Mouse (Mus musculus) right cerebral cortex, adult 18-20 months (tissue): ENCODE results near the gene Tbc1d5.

ENCODE experiments used
- DNase-seq: peaks from one replicate; pipeline ENCODE4 v3.0.0; 2022; ENCODE audit warnings: mixed read lengths

The Tbc1d5 gene

DNA sequence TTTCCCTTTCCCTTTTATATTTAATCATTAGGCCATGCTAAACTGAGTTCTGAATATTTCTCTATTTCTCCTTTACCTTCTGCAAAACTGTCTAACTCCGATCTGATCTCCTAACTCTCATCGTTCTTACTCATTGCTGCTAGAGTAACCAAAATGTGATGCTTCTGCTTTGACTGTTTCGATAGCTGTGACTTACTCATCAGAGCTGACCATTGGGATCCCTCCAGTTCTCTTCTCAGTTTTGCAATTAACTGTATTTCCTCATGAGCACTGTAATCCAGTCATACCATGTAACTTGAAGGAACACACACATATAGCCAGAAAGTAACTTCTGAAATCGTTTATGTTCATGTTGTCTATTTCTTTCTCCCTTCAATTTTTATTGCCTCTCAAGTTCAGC, 306.6 kb downstream of the Tbc1d5 start:
- DNase-seq = no peak

- DNase-seq = no peak
These were observed 311.9 kb downstream of the Tbc1d5 start for GRCm38 (mm10) chr17:50867297-50867696.

- no peak for DNase-seq
These were observed 314.4 kb downstream of the Tbc1d5 start for GRCm38 (mm10) chr17:50864781-50865180.

DNA sequence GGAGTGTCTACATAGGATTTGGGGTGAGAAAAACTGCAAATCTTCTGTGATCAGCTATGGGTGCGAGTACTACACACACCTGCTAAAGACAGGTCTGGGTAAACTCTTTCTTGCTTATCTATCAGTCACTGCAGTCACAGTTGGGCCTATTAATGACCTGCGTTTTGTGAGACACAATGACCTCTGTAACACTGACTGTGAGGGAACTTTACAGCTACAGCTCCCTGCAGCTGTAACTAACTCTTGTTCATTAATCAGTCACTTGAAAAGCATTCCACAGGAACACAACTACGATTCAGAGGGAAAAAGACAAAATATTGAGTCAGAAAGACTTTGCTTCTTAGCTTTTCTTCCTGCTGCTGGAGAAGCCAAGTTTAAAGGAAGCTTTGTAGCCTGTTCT, 325.9 kb downstream of the Tbc1d5 start:
- DNase-seq = no peak

GRCm38 (mm10) chr17:50851382-50851781, 327.8 kb downstream of the Tbc1d5 start:
- no peak for DNase-seq

DNA sequence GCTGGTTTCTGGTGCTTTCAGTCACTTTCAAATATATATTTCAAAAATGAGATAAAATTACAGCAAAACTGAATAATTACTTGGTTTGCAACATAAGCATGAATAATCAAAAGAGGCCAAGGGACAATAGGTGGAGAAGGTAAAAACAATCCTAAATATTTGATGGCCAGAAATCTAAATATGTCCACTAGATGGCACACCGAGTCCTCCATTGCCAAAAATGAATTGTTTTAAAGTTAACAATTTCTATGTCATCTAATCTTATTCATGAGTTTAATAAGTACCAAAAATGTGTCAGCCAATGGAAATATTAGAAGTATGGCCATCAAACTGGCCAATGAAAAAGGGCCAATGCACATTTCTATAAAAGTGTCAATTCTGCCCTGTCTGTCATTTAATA, 365.1 kb downstream of the Tbc1d5 start:
- no peak for DNase-seq

- no peak for DNase-seq
These were observed 365.6 kb downstream of the Tbc1d5 start for GRCm38 (mm10) chr17:50813580-50813979.

- DNase-seq = no peak
These were observed 373.5 kb downstream of the Tbc1d5 start for GRCm38 (mm10) chr17:50805631-50806030.

DNA sequence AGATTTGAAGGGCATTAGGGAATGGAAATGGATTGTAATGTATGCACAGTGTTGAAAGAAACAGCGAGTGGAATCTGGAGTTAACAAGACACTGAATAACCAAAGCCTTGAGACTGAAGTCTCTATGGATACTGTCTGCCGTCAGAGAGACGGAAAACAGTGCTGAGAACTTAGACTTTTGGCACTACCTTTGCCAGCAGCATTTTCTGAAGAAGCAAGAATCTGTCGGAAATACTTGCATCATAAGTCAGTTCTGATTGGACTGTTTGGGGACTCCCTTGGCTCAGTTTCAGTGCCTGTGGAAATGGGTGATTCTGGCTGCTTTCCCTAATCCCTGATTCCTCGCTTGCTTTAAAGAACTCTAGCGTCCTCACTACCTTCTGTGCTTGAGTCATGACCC, 375.9 kb downstream of the Tbc1d5 start:
- peak; percentile 19 for DNase-seq

DNA sequence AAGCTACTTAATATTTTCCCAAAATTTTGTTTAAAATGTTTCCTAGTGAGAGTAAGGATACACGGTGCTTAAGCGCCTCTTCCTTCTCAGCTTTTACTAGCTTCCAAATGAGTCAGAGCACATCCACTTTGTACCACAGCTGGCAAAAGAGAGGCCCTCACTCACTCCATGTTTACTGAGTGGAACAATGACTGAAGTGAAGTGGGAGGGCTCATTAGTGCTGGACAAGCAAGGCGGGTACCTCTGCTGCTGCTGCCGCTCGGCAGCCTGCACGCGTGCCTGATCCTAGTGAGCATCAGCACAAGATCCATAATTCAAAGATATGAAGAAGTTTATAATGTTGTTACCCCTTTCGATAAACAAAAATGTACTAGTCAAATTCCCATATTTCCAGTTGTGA, 376.8 kb downstream of the Tbc1d5 start:
- DNase-seq = no peak

DNA sequence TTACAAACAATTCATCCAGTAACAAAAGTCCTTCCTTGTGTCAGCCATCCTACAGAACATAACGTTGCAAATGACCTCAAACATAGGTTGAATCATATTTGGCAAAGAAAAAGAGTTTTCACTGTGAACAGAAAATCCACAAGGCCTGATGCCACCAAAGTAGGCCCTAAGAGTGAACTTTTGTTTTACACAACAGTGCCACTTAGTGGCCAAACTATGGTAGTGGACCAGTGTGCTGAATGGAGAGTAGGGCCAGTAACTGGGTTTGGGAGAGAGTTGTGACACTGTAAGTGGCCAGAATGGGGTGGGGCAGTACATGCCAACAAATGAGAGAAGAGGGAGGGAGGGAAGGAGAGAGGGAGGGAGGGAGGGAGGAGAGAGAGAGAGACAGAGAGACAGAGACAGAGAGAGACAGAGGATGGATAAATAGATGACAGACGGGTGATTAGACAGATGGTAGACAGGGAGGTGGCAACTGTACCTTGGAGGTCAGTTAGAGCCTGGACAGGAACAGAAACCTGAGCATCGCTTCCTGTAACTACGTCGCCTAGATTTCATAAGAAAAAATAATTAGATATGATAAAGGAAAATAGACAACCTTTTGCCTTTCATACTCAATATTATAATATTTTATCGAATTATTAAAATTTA, 383.6 kb downstream of the Tbc1d5 start:
- peak; percentile 43 for DNase-seq

DNA sequence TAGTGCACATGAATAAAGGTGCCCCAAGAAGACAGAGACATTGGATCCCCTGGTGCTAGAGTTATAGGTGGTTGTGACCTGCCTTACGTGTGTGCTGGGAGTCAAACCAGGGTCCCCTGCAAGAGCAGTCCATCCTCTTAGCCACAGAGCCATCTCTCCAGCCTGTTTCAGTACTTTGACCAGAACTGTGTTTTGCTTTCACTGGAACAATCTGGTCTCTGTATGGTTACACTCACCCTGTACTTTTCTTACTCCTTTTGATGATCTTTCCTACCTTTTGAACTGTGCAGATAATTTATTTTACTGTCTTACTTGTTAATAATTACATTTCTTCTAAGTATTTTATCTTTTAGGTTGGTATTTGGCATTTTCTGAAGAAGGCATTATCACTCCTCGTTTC, 387.5 kb downstream of the Tbc1d5 start:
- DNase-seq = no peak

DNA sequence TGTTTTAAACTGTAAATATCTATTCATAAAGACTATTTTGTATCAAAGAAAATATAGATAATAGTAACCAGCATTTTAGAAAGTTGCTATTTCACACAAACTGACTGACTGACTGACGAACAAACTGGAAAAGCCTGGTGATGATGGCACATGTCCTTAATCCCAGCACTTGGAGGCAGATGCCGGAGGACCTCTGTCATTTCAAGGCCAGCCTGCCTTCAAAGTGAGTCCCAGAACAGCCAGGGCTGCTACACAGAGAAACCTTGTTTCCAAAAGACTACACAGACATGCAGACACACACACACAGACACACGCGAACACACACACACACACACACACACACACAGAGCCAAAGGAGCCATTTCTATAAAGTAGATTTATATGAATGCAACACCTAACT, 390.3 kb downstream of the Tbc1d5 start:
- no peak for DNase-seq

- peak; percentile 48 for DNase-seq
These were observed 403.9 kb downstream of the Tbc1d5 start for GRCm38 (mm10) chr17:50775247-50775646.

DNA sequence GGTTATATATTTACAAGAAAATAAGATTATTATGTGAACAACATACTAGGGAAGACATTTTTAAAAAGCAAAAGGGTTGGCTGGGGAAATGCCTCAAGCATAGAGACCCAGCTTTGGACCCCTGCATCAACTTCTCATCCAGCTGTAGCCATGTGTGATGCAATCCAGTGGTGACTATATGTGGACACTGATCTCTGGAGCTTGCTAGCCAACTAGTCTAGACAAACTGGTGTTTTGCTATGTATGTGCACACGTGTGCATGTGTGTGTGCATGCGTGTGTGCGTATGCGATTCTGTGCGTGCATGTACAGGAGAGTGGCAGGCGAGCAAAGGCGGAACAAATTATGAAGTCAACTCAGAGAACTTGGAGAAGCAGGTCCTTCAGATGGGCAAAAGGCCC, 414.8 kb downstream of the Tbc1d5 start:
- DNase-seq = no peak

DNA sequence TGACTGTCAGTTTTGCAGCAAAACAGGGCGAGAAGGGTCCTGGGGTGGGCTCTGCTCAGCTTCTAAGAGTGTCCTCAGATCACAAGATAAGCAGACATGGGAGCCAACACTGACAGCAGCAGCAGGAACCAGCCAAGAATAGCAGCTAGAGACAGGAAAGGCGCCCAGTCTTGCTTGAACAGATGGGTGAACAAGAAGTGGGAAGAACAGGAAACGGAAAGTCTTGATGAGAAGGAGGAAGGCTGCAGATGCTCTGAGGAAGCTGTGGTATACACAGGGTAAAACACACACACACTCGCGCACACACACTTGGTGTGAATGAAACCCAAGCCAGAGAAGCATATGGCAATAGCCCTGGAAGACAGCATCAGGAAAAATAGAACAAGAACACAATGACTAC, 415.7 kb downstream of the Tbc1d5 start:
- peak; percentile 89 for DNase-seq

DNA sequence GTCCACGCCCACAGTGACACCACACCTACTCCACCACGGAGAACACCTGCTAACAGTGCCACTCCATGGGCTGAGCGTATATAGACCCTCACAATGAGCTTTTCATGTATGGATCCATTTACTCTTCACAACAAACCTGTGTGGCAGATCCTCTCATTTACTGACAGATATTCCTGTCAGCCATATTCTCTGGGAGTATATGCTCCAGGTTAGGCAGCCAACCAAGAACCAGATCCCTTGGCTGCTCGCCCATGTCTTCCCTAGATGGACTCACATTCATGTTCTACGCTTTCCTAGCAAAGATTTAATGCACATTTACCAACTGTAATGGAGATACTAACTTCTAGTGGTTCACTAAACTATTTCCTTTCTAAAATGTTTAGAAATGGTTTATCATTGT, 416.9 kb downstream of the Tbc1d5 start:
- DNase-seq = peak; percentile 15

DNA sequence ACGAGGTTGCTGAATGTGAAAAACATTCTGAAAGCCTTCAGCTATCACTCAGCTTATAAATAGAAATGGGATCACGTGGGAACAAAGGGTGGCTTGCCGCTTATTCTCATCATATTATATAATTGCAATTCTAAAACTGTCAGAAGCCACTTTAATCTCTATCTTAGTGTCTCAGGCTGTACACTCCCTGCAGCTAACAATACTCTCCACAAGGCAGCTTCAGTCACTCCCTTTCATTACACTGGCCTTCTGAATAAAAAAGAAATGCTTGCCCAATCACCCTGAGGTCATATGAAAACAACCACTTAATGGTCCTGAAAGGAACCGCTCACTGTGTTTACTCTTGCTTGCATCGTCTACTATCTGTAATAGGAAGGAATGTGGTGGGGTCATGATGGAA, 418.1 kb downstream of the Tbc1d5 start:
- DNase-seq = peak; percentile 23

- DNase-seq = no peak
These were observed 425.6 kb downstream of the Tbc1d5 start for GRCm38 (mm10) chr17:50753356-50754138.

GRCm38 (mm10) chr17:50752753-50753152, 426.4 kb downstream of the Tbc1d5 start:
- no peak for DNase-seq

- DNase-seq = no peak
These were observed 427.2 kb downstream of the Tbc1d5 start for GRCm38 (mm10) chr17:50751911-50752310.

GRCm38 (mm10) chr17:50750874-50751273, 428.3 kb downstream of the Tbc1d5 start:
- no peak for DNase-seq

- DNase-seq = no peak
These were observed 437.8 kb downstream of the Tbc1d5 start for GRCm38 (mm10) chr17:50741386-50741785.

- DNase-seq = no peak
These were observed 438.3 kb downstream of the Tbc1d5 start for GRCm38 (mm10) chr17:50740804-50741203.

- no peak for DNase-seq
These were observed 440.7 kb downstream of the Tbc1d5 start for GRCm38 (mm10) chr17:50738476-50738875.
